Mouse (Mus musculus): ENCODE data around the gene Kcnmb1. TPM values are rescaled to one million over a fixed set of nuclear protein-coding genes. Genes with fewer than 3 reads are reported as not detected.
A peak's percentile ranks its signal among the peaks of the same experiment; 100 is the strongest.

Gene Kcnmb1
- polyA plus RNA-seq, 1 experiment from 2014 or later = 0.18 TPM

DNA sequence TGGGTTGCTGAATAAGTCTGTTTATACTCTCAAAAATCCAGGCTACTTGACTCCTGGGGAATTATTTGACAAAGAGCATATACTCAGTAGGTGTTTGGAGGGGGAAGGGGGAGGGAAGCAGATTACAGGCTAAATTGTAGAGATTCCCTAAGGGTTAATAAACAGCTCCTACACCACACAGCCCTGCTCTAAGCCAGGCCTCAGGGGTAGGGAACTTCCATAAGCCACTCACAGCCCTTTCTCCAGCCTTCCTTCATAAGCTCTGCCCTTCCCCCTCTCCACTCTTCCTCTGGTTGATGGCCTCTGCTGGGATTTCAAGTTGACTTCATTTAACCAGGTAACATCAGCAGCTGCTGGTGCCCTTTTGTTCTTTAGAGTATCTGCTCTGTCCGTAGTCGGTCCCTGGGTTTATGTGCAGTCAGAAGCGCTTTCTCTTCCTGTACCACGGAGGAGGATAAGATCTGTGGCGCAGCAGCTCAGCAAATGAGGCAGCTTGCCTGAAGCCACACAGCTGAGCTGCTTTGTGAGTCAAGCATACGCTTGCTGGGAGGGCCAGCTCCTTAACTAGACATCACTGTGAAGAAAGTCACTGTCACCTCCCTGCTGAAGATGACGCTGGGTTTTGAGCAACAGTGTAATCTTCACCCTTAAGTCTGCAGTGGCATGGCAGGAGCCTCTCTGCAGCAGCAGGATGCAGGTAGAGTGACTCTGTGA lies 24.1 kb upstream of the Kcnmb1 start:
- Histone ChIP-seq H3K27ac (ENCODE audit: low read depth, low read length) (no peak overlapping the region), H3K9me3 (ENCODE audit: control insufficient read depth, low read length) (no peaks in the 10 kb centered on the region), H3K4me1 (ENCODE audit: control insufficient read depth, insufficient read depth, low read length) (no peaks in the 10 kb centered on the region), H3K36me3 (ENCODE audit: control insufficient read depth, insufficient read depth, low read length) (no peaks in the 10 kb centered on the region), H3K4me3 (ENCODE audit: low read depth, low read length) (no peak overlapping the region), H3K27me3 (ENCODE audit: control insufficient read depth, insufficient read depth, low read length) (no peaks in the 10 kb centered on the region), H3K9ac (ENCODE audit: low read length) (no peak overlapping the region), H3K4me2 (no peak overlapping the region)
- 54% methylated on average over 7 of the region's 7 CpGs for WGBS
- no peak for ATAC-seq (ENCODE audit: low FRiP score)
- peak; percentile 79 for DNase-seq (ENCODE audit: low spot score, missing footprints)

DNA sequence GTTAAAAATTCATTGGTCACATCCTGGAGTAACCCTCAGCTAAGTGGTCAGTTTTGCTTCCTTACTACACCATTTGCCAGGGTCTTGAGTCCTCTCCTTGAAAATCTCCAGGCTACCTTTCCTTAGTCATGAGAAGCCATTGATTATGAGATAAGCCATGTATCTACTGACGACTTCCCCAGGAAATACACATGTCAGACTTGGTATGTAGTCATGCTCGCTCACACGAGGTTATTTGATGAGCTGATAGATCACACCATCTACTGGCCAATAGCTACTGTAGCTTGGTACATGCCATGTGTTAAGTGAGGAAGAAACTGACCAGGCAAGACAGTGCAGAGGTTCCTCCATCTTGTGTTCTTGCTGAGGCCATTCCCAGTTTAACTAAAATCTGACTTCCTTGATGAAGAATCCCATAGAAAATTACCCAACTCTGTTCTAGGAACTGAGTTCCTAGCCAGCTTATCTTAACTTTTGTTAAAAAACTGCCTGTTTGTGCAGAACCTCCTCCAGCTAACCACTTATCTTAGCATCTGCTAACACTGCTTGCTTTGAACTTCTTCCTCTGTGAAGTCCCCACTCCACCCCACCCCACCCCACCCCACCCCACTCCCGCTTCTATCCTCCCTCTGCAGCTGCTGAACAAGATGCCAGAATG lies 23.2 kb upstream of the Kcnmb1 start:
- H3K4me2 ChIP-seq = no peak overlapping the region
- ATAC-seq (ENCODE audit: low FRiP score) (no peak), DNase-seq (ENCODE audit: low spot score, missing footprints) (no peak)
- H3K9me3 ChIP-seq (ENCODE audit: control insufficient read depth, low read length) = no peaks in the 10 kb centered on the region
- H3K4me1 ChIP-seq (ENCODE audit: control insufficient read depth, insufficient read depth, low read length) = no peaks in the 10 kb centered on the region
- no peak overlapping the region for H3K4me3 ChIP-seq (ENCODE audit: low read depth, low read length)
- WGBS = 90% methylated on average over 4 of the region's 4 CpGs
- H3K9ac ChIP-seq (ENCODE audit: low read length) = no peak overlapping the region
- no peaks in the 10 kb centered on the region for H3K36me3 ChIP-seq (ENCODE audit: control insufficient read depth, insufficient read depth, low read length)
- H3K27me3 ChIP-seq (ENCODE audit: control insufficient read depth, insufficient read depth, low read length) = no peaks in the 10 kb centered on the region
- no peak overlapping the region for H3K27ac ChIP-seq (ENCODE audit: low read depth, low read length)

DNA sequence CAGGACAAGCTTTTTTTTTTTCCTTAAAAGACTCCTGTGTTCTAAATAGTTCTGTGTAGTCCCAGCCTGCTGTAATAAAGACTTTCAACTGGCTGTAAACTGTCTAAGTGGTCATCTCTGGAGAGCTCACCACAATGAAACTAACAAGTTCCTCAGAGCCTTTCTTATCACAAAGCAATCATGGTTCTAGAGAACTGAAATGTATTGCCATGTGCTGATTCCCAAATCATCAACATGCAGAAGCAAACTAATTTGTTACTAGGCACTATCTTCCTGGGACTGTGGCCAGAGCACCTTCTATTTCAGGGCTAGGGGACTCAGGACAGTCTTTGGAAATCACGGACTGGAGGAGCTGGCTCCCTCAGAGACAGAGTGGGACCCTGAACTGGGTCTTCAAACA lies 19.2 kb upstream of the Kcnmb1 start:
- H3K27ac ChIP-seq (ENCODE audit: low read depth, low read length) = no peak overlapping the region
- no peak overlapping the region for H3K4me3 ChIP-seq (ENCODE audit: low read depth, low read length)
- no peaks in the 10 kb centered on the region for H3K9me3 ChIP-seq (ENCODE audit: control insufficient read depth, low read length)
- no peak overlapping the region for H3K9ac ChIP-seq (ENCODE audit: low read length)
- no peaks in the 10 kb centered on the region for H3K4me1 ChIP-seq (ENCODE audit: control insufficient read depth, insufficient read depth, low read length)
- no peak overlapping the region for H3K4me2 ChIP-seq
- ATAC-seq (ENCODE audit: low FRiP score) = no peak
- 72% methylated on average over 1 of the region's 1 CpGs for WGBS
- H3K36me3 ChIP-seq (ENCODE audit: control insufficient read depth, insufficient read depth, low read length) = no peaks in the 10 kb centered on the region
- no peaks in the 10 kb centered on the region for H3K27me3 ChIP-seq (ENCODE audit: control insufficient read depth, insufficient read depth, low read length)
- no peak for DNase-seq (ENCODE audit: low spot score, missing footprints)

DNA sequence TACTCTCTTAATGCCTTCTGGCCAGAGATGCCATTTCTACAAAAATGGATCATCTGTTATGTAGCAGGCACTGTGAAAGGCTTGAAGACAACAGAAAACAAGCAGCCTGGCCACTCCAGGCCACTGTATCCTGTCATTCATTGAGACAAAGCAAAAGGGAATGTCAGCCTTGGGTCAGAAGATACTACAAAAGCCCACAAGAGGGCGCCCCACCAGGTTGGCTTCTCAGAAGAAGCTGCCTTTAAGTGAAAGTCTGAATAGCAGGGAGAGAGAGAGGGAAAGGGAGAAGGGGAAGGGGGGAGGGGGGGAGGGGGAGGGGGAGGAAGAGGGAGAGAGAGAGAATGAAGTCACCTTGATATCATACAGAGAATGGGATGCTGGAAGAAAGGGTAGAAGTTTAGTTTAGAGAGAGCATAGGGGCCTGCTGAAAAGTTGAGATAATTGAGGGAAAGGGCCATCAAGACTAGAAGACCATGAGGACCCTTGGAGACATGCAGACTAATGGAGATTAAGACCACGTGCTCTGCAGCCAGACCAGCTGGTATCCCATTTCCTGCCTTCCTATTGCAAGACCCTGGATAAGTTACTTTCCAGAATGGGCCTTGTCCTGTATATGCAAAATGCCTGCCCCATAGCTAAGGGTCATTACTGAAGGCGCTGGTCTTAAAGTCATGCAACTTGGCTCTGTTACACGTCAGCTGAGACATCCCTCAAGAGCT lies 18.6 kb upstream of the Kcnmb1 start:
- no peaks in the 10 kb centered on the region for H3K27me3 ChIP-seq (ENCODE audit: control insufficient read depth, insufficient read depth, low read length)
- no peaks in the 10 kb centered on the region for H3K9me3 ChIP-seq (ENCODE audit: control insufficient read depth, low read length)
- no peak overlapping the region for H3K27ac ChIP-seq (ENCODE audit: low read depth, low read length)
- 63% methylated on average over 4 of the region's 4 CpGs for WGBS
- H3K36me3 ChIP-seq (ENCODE audit: control insufficient read depth, insufficient read depth, low read length) = no peaks in the 10 kb centered on the region
- H3K4me3 ChIP-seq (ENCODE audit: low read depth, low read length) = no peak overlapping the region
- DNase-seq (ENCODE audit: low spot score, missing footprints) (peak; percentile 84), ATAC-seq (ENCODE audit: low FRiP score) (no peak)
- no peak overlapping the region for H3K4me2 ChIP-seq
- no peaks in the 10 kb centered on the region for H3K4me1 ChIP-seq (ENCODE audit: control insufficient read depth, insufficient read depth, low read length)
- H3K9ac ChIP-seq (ENCODE audit: low read length) = no peak overlapping the region

DNA sequence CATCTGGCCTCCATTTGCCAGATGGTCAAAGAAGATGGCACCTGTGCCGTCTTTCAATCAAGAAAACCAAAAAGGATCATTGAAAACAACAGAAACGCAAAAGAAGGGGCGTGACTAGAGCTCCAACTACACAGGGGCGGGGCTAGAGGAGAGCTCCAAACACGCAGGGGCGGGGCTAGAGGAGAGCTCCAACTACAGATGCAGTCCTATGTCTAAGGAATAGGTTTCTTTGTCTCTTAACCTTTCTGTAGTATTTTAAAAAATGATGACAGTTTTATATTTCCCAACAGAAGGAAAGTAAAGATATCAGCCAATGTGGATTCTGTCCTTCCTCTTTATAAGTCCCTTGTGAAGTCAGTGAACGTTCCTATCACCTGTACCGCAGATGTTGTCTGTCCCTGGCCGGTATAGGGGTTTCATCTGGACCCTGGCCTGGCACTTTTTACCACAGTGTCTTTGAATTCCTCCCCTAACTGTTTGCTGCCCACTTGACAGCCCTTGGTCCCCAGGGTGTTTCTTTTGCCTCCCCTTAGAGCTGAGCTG lies 18.0 kb upstream of the Kcnmb1 start:
- H3K9me3 ChIP-seq (ENCODE audit: control insufficient read depth, low read length) = no peaks in the 10 kb centered on the region
- ATAC-seq (ENCODE audit: low FRiP score) (no peak), DNase-seq (ENCODE audit: low spot score, missing footprints) (no peak)
- no peaks in the 10 kb centered on the region for H3K27me3 ChIP-seq (ENCODE audit: control insufficient read depth, insufficient read depth, low read length)
- H3K4me3 ChIP-seq (ENCODE audit: low read depth, low read length) = no peak overlapping the region
- 86% methylated on average over 9 of the region's 9 CpGs for WGBS
- H3K9ac ChIP-seq (ENCODE audit: low read length) = no peak overlapping the region
- H3K27ac ChIP-seq (ENCODE audit: low read depth, low read length) = no peak overlapping the region
- H3K36me3 ChIP-seq (ENCODE audit: control insufficient read depth, insufficient read depth, low read length) = no peaks in the 10 kb centered on the region
- H3K4me1 ChIP-seq (ENCODE audit: control insufficient read depth, insufficient read depth, low read length) = no peaks in the 10 kb centered on the region
- no peak overlapping the region for H3K4me2 ChIP-seq

DNA sequence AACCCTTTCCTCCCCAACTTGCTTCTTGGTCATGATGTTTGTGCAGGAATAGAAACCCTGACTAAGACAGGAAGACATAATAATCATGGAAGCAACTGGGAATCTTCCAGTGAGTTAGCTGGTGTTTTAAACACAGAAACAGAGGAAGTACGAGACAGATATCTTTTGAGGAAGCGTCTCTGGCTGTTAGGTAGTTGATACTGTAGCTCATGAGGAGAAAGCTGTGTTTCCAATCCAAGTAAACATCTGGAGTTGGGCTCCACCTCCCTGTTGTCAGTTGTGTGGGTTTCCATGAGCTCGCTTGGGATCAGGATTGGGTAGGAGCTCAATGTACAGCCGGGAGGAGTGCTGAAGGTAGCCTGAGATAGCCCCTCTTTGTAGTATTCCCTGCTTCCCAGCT lies 16.3 kb upstream of the Kcnmb1 start:
- no peak overlapping the region for H3K4me3 ChIP-seq (ENCODE audit: low read depth, low read length)
- no peak overlapping the region for H3K27ac ChIP-seq (ENCODE audit: low read depth, low read length)
- H3K36me3 ChIP-seq (ENCODE audit: control insufficient read depth, insufficient read depth, low read length) = no peaks in the 10 kb centered on the region
- WGBS = 90% methylated on average over 4 of the region's 4 CpGs
- no peak overlapping the region for H3K4me2 ChIP-seq
- DNase-seq (ENCODE audit: low spot score, missing footprints) = no peak
- H3K9me3 ChIP-seq (ENCODE audit: control insufficient read depth, low read length) = no peaks in the 10 kb centered on the region
- H3K4me1 ChIP-seq (ENCODE audit: control insufficient read depth, insufficient read depth, low read length) = no peaks in the 10 kb centered on the region
- ATAC-seq (ENCODE audit: low FRiP score) = no peak
- no peak overlapping the region for H3K9ac ChIP-seq (ENCODE audit: low read length)
- H3K27me3 ChIP-seq (ENCODE audit: control insufficient read depth, insufficient read depth, low read length) = no peaks in the 10 kb centered on the region

DNA sequence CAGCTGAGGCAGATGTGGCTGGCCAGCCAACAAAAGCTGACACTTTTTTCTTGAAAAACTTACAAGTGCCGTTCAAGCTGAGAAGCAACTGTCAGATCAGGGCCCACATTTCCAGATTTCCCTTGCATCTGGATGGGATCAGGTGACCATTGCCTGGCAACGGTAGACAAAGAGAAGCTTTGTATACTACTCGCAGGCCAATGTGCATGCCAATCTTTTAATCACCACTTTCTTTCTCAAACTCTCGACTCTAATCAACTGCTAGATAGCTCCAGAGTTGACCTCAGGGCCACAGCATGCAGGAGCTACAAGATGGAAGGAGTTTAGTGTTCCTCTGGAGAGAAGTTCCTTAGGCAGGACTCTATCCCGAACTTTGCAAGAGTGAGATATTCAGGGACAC lies 11.7 kb upstream of the Kcnmb1 start:
- no peak overlapping the region for H3K4me2 ChIP-seq
- H3K4me3 ChIP-seq (ENCODE audit: low read depth, low read length) = no peak overlapping the region
- ATAC-seq (ENCODE audit: low FRiP score) (peak; percentile 48; the same call in 1 of the 2 replicates), DNase-seq (ENCODE audit: low spot score, missing footprints) (no peak)
- no peak overlapping the region for H3K9ac ChIP-seq (ENCODE audit: low read length)
- no peaks in the 10 kb centered on the region for H3K4me1 ChIP-seq (ENCODE audit: control insufficient read depth, insufficient read depth, low read length)
- H3K36me3 ChIP-seq (ENCODE audit: control insufficient read depth, insufficient read depth, low read length) = no peaks in the 10 kb centered on the region
- no peak overlapping the region for H3K27ac ChIP-seq (ENCODE audit: low read depth, low read length)
- 35% methylated on average over 5 of the region's 5 CpGs for WGBS
- no peaks in the 10 kb centered on the region for H3K27me3 ChIP-seq (ENCODE audit: control insufficient read depth, insufficient read depth, low read length)
- H3K9me3 ChIP-seq (ENCODE audit: control insufficient read depth, low read length) = no peaks in the 10 kb centered on the region

DNA sequence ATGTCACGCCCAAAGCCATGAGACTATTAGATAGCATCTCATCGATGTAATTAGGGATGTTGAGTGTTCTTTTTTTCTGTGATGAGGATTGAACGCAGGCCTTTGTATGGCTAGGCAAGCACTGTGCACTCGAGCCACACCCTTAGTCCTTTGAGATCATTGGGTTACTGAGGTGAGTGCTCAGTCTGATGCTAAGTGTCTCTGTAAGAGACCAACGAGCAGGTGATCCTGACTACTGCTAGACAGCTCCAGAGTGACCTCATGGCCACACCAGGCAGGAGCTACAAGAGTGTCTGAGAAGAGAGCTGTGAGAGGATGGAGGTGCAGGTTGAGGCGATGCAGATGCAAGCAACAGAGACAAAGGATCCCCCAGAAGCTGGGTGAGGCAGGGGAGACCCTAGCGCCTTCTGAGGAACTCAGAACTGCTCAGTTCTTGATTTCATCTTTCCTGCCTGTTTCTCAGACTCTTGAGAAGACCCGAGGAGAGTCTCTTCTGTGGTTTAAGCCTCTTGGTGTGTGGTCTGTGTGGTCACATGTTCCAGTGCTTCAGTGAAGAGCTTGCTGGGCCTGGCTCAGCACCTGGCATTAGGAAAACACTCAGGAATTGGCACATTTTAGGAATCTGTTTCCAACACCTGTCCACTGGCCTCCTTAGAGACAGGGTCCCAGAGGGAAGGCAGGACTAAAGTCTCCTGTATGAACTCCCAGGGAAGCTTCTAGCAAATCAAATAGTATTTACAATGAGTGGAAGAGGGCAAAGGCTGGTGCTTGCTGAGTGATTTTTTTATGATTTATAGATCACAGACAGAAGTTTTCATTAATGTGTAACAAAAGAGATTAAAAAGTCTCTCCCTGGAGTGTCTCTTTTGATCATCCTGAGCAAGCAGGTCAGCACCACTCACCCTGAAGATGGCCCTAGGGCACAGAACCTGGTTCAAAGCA lies 10.9 kb upstream of the Kcnmb1 start:
- H3K9me3 ChIP-seq (ENCODE audit: control insufficient read depth, low read length) = no peaks in the 10 kb centered on the region
- H3K36me3 ChIP-seq (ENCODE audit: control insufficient read depth, insufficient read depth, low read length) = no peaks in the 10 kb centered on the region
- H3K4me3 ChIP-seq (ENCODE audit: low read depth, low read length) = no peak overlapping the region
- no peak overlapping the region for H3K27ac ChIP-seq (ENCODE audit: low read depth, low read length)
- H3K4me1 ChIP-seq (ENCODE audit: control insufficient read depth, insufficient read depth, low read length) = no peaks in the 10 kb centered on the region
- H3K27me3 ChIP-seq (ENCODE audit: control insufficient read depth, insufficient read depth, low read length) = no peaks in the 10 kb centered on the region
- no peak overlapping the region for H3K9ac ChIP-seq (ENCODE audit: low read length)
- H3K4me2 ChIP-seq = no peak overlapping the region
- DNase-seq (ENCODE audit: low spot score, missing footprints) = peak; percentile 77
- 88% methylated on average over 8 of the region's 8 CpGs for WGBS
- ATAC-seq (ENCODE audit: low FRiP score) = no peak
